Mouse (Mus musculus) embryo, embryonic 10 days (tissue): ENCODE measurements around the gene Vmn1r22.
"Not testable (repeated sequence)": the region's sequence is repeated elsewhere in the genome, so short reads cannot be mapped to it uniquely, and the experiment has no call there.

Experiments used
- DNase-seq: peaks from one replicate; pipeline ENCODE4 v3.0.0-alpha.2; 2015; ENCODE audit warnings: low spot score

Vmn1r22 gene

DNA sequence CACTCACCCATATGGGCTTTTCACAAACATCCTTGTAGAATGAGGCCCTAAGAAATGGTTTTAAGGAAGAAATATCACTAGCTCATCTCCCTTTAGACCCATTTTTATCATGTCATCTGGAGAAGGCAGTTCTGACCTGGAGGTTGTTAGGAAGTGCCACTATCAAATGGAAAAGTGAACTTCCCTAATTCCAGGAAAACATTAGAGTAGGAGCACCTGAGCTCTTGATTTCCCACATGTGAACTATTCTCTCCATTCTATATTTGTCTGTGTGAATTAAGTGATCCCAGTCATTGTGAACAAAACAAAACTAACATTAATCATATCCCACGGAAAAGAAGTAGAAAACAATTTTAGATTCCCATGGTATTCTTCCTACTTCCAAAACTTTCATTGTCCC is at the start of gene Vmn1r22:
TSS of gene Vmn1r22 (minus strand) at position 101 of the 400 bp plus-strand sequence.
- no peak for DNase-seq

DNA sequence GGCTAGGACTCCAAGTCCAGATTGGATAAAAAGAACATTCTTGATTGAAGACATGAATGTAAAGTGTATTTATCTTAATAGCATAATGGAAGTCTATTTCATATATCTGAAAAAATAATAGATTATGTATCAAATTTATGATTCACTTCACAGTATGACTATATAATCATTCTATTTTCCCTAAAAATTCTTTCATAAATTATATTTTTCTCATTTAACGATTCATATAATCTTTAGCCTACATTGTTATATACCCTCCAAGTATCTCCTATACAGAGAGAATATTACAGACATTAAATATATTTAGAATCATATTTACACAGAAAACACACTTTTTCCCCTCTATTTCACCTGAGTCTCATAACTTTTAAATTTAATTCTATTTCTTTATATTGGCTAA is 18.9 kb upstream of the Vmn1r22 start, which contains the start of gene Vmn1r23:
TSS of gene Vmn1r23 (minus strand) at position 101 of the 400 bp plus-strand sequence.
- no peak for DNase-seq

DNA sequence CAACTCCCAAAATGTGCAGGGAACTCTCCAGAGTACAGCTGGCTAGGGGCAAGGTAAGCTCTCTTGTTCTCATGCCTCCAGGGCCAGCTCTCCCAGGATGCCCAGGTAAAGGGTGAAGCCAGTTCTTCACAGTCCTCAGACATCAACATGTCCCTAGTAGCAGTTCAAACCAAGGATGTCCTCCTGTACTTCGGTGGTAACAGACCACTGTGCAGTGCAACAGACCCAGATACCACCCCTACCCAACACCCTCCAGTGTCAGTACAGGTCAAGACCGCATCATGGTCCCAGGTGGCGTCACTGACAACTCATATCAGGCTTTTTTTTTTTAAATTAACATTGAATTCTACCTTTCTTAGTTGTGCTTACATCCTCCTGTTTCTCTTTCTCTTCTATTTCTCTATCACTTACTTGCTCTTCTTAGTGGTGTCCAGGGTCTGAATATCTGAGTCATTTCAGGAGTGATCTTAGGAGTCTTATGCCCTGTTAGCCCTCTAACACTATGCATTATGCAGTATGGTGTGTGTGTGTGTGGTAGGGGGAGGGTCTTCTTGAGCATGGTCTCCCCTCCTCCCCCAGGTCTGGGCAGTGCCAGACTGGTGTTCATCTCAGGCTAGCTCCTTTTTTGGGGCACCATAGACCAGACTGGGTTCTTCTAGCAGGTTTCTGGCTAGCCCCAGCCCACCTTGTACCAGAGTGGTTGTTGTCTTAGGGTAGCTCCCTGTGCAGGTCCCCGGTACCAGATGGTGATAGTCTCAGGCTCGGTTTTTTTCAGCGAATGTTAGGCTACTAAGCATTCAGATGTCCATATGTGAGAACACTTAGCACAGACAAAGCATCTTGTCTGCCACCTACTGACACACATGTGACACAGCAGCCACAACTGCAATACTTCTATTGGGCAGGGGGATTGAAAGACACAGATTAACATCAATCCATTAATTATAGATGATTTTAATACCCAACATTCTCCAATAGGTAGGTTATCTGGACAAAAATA is 48.5 kb downstream of the Vmn1r22 start:
- peak; percentile 82 for DNase-seq

DNA sequence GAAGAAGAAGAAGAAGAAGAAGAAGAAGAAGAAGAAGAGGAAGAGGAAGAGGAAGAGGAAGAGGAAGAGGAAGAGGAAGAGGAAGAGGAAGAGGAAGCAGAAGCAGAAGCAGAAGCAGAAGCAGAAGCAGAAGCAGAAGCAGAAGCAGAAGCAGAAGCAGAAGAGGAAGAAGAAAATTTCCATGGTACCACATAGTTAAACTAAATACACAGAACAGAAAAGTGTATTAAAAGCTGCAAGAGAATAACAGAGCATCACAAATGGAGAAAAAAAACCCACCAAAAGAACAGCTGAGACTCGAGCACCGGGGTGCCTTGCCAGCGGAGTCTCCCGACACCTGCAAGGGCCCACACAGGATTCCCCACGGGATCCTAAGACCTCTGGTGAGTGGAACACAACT is 56.7 kb downstream of the Vmn1r22 start:
- DNase-seq = not testable (repeated sequence)

DNA sequence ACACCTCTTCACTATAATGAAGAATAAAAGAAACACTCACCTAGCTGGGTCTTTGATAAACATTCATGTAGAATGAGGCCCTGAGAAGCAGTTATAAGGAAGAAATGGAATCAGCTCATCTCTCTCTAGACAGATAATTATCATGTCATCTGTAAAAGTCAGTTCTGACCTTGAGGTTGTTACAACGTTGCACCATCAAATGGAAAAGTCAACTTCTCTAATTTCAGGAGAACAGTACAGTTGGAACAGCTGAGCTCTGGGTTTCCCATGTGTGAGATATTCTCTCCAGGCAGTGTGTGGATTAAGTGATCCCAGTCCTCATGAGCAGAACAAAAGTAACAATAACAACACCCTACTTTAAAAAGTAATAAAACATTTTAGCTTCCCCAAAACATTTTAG is 57.5 kb downstream of the Vmn1r22 start, which contains the start of gene Vmn1r21:
TSS of gene Vmn1r21 (minus strand) at position 58 of the 400 bp plus-strand sequence.
- DNase-seq = no peak
